Mouse (Mus musculus): Measurements from ENCODE around the gene Slco1a6.
"Not testable (repeated sequence)": the region's sequence is repeated elsewhere in the genome, so short reads cannot be mapped to it uniquely, and the experiment has no call there.

Gene Slco1a6

DNA sequence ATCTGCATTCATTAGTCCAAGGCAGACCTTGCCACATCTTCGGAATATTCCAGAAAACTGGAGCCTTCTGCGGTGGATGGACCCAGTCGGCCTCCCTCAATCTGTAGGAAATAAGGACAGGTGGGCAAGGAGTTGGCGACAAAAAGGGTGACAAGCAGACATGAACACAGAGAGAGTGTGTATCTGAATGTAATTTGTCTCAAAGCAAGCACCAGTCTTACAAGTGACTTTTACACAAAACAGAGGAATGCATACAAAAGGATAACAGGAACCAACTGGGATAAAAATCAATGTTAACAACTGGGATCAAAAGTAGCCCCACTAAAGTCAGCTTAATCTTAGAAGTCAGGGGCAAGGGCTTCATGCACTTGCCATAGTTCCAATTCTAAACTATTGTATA, at the start of gene Slco1a6:
Gene Slco1a6 (minus strand): TSS at position 101 of the 400 bp plus-strand sequence.
- no peak for DNase-seq (ENCODE audit: low read depth)

DNA sequence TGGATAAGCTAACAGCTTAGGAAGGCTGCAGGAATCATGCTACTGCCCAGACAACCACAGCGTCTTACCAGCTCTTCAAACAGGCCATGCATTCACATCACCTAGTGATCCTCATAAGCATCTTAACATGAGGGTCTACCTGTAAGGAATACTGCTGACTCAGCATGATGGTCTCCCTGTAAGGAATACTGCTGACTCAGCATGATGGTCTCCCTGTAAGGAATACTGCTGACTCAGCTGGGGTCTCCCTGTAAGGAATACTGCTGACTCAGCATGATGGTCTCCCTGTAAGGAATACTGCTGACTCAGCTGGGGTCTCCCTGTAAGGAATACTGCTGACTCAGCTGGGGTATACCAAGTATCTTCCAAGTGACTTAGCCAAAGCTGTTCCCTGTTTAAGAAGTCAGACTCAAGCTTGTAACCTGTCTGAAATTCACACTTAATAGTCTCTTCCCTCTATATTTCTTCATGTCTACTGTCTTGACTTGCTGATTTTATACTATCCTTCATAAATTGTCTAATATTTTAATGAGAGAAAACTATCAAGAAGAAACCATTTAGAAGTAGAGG, 42.5 kb upstream of the Slco1a6 start:
- DNase-seq (ENCODE audit: low read depth) = not testable (repeated sequence)

DNA sequence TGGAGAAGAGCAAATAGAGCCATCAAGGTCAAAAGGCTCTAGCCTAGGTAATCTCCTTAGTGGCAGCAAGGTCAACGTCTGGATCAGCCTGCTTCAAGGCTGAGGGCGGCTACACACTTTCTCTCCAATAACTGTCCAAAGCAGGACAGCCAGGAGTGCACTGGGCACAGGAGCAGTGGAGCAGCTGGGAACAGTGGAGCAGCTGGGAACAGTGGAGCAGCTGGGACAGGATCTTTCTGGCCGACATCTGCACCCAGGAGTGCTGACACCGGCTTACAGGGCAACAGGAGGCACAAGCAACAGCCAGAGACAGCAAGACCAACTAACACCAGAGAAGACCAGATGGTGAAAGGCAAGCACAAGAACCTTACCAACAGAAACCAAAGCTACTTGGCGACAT, 36.7 kb upstream of the Slco1a6 start:
- no peak for DNase-seq (ENCODE audit: low read depth)

DNA sequence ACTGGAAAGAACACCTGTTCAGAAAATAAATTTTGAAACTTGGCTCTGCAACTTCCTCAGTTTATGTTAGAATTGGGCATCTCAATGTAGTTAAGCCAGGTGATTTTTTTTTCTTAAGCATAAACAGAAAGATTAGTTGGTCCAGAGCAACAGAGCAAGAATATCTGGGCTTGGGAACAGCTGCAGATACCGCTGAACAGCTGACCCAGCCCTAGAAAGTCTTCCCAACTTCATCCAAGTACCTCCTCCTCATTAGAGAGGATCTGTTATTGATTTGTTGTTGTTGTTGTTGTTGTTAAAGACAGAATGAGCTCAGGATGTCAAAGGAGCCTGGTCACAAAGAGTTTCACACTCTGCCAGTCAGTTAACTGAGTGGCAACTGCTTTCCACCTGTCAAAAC, 31.1 kb upstream of the Slco1a6 start:
- DNase-seq (ENCODE audit: low read depth) = no peak

DNA sequence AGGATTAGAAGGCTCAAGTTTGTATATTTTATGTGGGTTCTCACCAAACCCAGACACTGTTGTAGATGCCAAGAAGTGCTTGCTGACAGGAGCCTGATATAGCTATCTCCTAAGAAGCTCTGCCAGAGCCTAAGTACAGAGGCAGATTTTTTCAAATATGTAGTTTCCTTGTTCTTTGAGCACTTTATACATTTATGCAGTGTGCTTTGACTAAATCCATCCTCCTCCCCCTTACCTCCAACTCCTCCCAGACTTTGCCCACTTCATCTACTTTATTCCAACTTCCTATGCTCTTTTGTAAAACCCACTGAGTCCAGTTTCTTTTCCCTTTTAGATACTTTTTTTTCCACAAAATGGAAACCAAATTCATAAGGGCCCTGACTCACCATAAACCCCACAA, 11.8 kb upstream of the Slco1a6 start:
- no peak for DNase-seq (ENCODE audit: low read depth)

DNA sequence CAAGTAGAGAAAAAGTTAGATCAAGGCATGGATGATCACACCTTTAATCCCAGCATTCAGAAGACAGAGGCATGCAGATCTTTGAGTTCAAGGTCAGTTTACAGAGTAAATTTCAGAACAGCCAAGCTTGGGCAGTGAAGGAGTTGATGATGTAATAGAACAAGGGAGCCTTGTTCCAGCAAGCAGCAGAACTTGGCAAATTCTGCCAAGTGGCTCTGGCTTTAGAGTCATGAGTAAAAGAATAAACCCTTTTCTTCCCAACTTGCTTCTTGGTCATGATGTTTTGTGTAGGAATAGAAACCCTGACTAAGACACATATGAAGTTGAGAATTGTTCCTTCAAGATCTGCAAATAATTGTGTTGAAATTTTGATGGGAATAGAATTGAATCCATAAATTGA, 3.5 kb upstream of the Slco1a6 start:
- no peak for DNase-seq (ENCODE audit: low read depth)

DNA sequence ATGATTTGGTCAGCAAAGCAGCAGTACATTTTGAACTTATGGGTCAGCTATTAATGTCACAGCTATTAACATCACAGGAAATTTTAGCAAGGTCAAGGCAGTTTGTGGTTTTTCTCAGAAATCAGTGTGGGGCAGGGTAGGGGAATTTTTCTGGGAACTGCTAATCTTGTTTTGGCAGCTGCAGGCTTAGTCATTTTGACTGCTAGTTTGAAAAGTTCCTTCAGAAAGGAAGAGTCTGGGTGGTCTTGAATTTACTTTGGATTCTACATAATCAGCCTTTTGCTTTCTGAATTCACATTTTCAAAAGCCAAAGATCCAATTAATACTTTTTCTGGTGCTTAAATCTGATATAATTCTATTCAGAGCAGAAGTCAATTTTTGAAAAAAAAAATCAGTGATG, 1.4 kb upstream of the Slco1a6 start:
- DNase-seq (ENCODE audit: low read depth) = no peak

DNA sequence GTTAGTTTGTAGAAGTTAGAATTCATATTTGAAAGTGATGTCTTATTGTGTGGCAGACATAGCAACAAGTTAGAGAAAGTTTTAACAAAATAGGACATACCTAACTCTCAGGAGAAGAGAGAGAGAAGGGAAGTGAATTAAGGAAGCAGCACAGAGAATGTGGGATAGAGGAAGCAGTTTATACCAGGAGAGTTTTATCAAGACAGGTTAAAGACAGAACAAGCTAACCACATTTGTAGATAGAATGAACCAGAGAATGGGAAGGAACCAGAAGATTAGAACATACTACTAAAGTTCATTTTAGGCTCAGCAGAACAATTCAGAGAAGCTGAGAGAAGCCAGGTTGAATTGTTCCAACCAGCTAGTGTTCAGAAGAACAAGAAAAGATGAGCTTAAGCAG, 7.8 kb downstream of the Slco1a6 start:
- no peak for DNase-seq (ENCODE audit: low read depth)

DNA sequence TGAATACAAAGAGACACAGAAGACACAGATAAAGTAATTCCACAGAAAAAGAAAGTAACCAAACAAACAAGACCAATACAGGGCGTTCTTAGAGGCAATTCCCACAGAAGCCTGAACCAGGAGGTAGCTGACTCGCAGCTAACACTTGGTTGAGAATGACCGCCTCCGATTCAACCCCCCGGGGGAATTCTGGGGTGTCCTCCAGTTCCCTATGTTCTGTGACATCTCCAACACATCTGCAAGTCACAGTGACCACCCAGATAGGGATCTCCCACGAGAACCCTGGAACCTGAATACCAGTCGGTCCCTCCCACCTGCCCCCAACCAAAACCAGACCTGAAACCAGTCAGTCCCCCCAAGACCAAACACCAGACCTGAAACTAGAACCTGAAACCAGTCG, 14.1 kb downstream of the Slco1a6 start:
- no peak for DNase-seq (ENCODE audit: low read depth)

DNA sequence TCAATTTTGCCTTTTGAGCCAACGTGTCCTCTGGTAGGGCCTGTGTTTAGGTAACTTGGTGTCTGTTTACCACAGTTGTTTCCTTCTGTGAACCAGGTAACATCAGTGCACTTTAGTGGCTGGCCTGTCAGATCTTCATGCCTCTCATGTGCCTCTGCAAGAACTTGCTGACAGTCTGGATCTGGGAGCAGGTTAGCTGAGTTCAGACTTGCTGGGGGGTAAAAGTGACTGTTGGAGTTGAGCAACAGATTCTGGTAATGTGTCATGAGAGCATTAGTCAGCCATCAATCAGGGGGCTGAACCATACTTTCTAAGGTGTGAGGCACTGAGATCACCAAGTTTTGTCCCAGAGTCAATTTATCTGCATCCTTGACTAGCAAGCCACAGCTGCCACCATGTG, 16.4 kb downstream of the Slco1a6 start:
- DNase-seq (ENCODE audit: low read depth) = no peak

DNA sequence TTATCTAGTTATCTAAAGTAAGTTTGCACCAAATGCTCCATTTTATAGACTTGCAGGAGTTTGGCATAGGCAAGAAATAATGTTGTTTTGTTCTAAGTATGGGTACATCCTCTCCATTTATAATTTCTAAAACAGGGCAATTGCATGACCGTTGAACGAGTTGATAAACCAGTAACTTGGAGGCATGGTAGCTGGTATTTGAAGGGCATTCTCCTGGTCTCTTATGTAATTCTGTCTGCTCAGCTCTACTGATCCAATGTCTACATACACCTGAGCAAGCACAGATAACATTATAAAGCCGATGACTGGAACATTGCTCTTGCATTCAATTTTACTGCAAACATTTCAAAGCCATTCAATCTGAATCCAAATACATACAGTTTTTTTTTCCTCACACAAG, 20.9 kb downstream of the Slco1a6 start:
- no peak for DNase-seq (ENCODE audit: low read depth)

DNA sequence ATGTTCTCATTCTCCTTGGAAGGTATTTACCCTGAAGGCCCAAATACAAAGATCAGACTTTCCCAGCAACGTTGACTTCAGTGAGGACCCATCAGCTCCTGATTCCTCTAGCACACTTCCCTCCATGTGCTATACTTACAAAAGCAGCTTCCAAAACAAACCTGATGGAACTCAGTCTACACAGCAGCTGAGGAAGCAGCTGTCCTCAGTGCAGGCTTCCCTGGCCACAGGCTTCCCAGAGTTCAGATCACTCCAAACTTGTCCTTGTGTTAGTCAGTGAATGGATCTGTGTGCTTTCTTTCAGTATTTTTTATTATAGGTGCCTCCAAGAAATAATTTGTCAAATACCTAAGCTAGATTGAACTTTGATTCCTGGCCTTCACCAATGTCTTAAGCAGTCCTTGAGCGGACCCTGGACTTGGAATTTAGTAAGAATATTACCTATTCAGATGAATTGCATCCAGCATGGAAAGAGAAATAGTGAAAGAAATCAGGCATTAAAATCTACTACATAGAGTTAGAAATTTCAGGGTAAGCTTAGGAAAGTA, 22.4 kb downstream of the Slco1a6 start:
- DNase-seq (ENCODE audit: low read depth) = no peak

DNA sequence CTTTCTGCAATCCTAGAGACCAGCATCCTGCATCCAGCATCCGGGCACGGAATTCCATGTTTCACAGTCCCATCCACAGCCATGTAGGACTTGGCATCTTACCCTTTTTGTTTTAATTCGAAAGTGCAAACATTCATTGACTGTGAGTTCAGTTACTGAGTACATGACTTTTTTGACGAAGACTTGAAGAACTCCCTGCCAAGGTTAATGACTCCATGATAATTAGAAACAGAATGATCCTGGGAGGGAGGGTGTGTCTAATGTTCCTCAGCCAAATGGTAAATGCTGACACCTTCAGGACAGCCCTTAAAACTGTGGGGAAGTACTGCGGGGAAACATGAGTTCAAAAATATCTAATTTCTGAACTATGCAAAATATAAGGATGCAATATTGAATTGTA, 44.9 kb downstream of the Slco1a6 start:
- no peak for DNase-seq (ENCODE audit: low read depth)

DNA sequence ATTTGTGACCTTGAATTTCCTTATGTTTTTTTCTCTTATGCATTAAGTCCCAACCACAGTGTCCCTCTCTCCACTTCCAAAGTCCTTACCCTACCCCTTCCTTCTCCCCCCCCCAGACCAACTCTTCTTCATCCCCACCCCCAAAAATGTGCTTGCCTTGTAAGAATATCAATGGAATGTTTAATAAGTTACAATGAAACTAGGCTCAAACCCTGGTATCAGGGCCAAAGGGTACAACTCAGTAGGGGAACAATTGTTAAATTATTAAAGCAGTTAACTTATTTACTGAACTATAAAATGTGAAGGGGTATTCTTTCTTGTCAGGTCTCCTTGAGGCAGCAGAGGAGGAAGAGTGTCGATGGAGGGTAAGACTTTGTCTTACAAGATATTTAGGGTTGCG, 47.1 kb downstream of the Slco1a6 start:
- DNase-seq (ENCODE audit: low read depth) = no peak

DNA sequence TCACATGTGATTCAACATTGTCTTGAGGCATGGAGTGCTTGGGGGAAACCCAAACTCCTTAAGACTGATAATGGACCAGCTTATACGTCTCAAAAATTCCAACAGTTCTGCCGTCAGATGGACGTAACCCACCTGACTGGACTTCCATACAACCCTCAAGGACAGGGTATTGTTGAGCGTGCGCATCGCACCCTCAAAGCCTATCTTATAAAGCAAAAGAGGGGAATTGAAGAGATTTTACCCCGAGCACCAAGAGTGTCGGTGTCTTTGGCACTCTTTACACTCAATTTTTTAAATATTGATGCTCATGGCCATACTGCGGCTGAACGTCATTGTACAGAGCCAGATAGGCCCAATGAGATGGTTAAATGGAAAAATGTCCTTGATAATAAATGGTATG, 54.2 kb downstream of the Slco1a6 start:
- not testable (repeated sequence) for DNase-seq (ENCODE audit: low read depth)

DNA sequence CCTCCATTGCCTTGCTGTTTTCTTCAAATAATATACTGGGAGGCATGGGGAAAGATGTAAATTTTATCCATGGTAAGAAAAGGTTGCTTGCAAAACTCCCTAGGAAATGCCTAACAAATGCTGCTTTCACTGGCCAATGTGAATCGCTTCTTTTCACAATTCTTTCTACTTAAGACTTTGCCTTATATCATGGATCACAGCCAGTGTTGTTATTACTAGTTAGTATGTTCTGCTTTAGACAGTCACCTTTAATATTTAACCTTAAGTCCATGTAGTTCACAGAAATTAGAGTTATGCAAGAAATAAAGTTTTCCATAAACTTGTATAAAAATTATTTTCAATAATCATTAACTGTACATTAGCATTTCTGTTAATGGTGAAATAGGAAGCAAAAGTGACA, 60.0 kb downstream of the Slco1a6 start:
- DNase-seq (ENCODE audit: low read depth) = no peak

DNA sequence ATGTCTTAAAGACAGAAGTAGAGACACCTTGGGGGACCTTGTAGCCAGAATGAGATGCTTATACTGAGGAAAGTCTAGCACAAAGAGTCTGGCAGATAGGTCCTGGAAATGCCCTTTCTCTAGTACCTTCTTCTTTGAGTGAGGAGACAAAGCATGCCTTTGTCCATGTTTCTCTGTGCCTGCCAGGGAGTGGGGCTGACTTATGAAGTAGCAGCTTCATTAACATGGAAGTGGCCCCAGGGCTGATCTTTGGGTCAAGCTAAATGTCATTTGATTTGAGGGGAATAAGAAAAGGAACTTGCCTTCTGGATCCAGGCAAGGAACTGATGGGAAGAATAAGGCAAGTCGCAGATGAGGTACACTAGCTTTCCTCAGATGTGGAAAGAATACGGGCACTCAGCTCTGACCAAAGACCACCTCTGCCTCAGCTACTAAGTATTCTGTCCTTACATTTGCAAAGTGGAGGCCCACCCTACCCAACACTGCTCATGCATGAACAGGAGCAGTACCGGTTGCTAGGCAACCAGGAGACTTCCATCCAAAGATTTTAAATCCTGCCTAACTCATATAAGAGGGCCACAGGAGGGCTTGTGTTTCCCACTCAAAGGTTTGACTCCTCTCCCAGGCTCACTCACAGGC, 96.5 kb downstream of the Slco1a6 start:
- no peak for DNase-seq (ENCODE audit: low read depth)

DNA sequence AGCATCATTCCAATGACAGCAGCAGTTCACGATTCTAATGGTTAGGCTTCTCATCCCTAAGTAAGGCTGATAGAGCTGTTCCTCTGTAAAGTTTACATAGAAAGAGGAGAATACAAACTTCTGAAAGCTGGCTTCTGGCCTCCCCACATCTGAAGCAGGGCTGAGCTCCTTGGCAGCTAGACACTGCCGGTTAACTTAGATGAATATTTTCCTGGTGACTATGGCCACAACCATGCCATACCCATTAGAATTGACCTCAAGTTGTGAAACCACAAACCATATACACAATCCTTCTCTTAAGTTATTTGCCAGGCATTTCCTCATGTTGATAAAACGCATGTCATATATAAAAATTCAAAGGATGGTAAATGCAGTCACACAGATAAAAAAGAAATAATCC, 117.2 kb downstream of the Slco1a6 start:
- no peak for DNase-seq (ENCODE audit: low read depth)

DNA sequence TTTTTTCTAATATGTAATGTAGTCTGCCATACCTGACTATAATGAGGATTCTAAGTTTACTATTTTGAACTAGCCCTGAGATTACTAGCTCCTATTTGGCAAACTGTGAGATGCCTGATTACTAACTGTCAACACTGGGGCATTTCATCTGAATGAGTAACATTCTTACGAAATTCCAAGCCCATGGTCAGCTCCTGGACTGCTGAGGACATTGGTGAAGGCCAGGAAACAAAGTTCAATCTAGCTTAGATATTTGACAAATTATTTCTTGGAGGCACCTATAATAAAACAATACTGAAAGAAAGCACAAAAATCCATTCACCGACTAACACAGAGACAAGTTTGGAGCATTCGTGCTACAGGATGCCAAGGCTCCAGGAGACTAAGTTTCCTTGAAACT, 150.0 kb downstream of the Slco1a6 start:
- not testable (repeated sequence) for DNase-seq (ENCODE audit: low read depth)

DNA sequence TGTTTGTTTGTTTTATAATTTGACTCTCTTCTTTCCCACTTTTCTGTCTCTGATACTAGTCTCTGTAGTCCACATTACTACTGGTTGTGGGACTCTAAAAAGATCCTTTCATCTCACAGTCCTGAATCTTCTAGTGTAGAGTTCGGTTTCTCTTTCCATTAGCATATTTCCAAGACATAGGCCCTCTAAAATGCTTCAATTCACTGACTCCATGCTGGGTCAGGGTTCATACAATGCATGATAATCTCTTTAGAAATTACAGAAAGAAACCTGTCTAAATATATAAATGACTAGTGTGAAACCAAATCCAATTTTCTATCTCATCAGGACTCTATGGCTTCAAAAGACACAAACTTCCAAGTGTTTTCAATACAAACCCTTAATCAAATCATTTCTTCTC, 160.6 kb downstream of the Slco1a6 start:
- no peak for DNase-seq (ENCODE audit: low read depth)

DNA sequence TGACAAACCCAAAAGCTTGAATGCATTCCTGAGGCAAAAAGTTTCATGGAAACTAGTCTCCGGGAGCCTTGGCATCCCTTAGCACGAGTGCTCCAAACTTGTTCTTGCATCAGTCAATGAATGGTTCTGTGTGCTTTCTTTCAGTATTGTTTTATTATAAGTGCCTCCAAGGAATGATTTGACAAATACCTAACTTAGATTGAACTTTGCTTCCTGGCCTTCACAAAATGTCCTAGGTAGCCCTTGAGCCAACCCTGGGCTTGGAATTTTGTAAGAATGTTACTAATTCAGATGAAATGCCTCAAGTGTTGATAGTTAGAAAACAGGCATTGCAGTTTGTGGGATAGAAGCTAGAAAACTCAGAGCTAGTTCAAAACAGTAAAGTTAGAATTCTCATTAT, 162.6 kb downstream of the Slco1a6 start:
- DNase-seq (ENCODE audit: low read depth) = no peak

DNA sequence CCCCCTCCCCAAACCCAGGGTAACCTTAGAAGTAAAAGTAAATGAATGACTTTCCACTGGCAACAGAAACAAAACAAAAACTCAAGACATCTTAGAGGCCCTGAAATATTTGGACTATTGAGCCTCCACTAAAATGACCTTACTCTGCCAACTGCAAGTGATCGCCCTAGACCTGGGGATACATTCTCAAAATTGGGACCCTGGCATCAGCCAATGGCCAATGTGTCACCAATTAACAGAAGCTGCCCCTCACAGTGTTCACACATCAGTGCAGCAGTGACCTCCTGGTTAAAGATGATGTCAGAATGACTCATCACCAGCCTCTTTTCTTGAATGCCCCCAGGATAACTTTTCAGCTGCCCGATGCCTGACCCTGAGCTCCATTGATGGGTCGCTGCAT, 166.4 kb downstream of the Slco1a6 start:
- no peak for DNase-seq (ENCODE audit: low read depth)

DNA sequence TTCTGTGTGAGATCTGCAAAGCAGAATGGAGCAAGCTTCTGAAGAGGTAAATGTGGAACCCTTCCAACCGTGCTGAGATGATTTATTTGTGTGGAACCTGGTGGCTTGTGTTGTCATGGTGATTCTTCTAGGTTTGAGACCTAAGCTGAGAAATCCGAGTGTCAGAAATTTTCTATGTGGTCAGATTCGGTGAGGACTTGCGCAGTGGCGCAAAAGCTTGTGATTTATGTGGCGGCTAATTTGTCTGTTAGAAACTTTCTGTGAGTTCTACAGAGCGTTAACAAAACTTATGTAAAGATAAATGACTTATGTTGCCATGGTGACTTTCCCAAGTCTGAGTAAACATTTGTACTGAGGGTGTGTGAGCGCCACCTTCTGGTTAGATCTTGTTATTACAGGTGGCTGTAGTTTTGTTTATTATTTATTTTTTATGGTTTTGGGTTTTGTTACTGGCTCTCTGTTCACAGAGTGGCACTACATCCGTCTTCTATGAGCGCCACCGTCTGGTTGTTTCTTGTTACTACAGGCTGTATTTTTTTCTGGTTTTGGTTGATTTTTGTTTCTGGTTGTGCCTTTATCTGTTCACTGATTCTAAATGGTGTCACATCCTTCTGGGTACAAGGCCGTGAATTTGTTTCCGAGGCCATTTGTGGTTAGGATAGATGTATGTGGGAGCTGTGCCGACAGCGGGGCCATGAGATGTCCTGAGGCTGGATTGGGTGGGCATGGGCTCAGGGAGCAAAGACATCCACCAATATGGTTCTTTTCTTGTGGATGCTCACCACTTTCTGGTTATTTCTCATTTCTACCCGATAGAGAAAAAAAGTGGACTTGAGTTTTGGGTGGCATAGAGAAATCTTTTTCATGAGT, 167.8 kb downstream of the Slco1a6 start:
- DNase-seq (ENCODE audit: low read depth) = peak; percentile 42
